Mouse (Mus musculus): Measurements from ENCODE around the gene Irak1. TPM values are rescaled to one million over a fixed set of nuclear protein-coding genes. Genes with fewer than 3 reads are reported as not detected.

Irak1 gene
- polyA plus RNA-seq, 1 experiment from 2014 or later: 50.4 TPM

GRCm38 (mm10) chrX:73967177-73968075 lies 56.3 kb downstream of the Irak1 start:
- peak; percentile 85 for ATAC-seq
- H3K36me3 ChIP-seq (ENCODE audit: control insufficient read depth, insufficient read depth, low read length): no peaks in the 10 kb centered on the region
- WGBS: 11% methylated on average over 52 of the region's 60 CpGs
- H3K9ac ChIP-seq (ENCODE audit: low read depth, low read length): peak overlapping the region; percentile 78
- peak overlapping the region; percentile 49 for H3K4me2 ChIP-seq (ENCODE audit: low read depth, low read length)
- peaks cover 9% of the 10 kb centered on the region for H3K4me1 ChIP-seq (ENCODE audit: control insufficient read depth, insufficient read depth, low read length)
- H3K9me3 ChIP-seq (ENCODE audit: control insufficient read depth, low read length): no peaks in the 10 kb centered on the region
- no peaks in the 10 kb centered on the region for H3K27me3 ChIP-seq (replicated peaks; ENCODE audit: control insufficient read depth, insufficient read depth, low read length)
- H3K27ac ChIP-seq (ENCODE audit: low read length): peak overlapping the region; percentile 99
- H3K4me3 ChIP-seq (ENCODE audit: low read length): peak overlapping the region; percentile 70

- Histone ChIP-seq H3K9me3 (ENCODE audit: control insufficient read depth, low read length) (no peaks in the 10 kb centered on the region), H3K9ac (ENCODE audit: low read depth, low read length) (peak within 1 kb of the TSS; percentile 78), H3K27ac (ENCODE audit: low read length) (peak within 1 kb of the TSS; percentile 99), H3K4me3 (ENCODE audit: low read length) (peak within 1 kb of the TSS; percentile 70), H3K27me3 (replicated peaks; ENCODE audit: control insufficient read depth, insufficient read depth, low read length) (no peaks in the 10 kb centered on the region), H3K36me3 (ENCODE audit: control insufficient read depth, insufficient read depth, low read length) (no peaks in the 10 kb centered on the region), H3K4me1 (ENCODE audit: control insufficient read depth, insufficient read depth, low read length) (peaks cover 12% of the 10 kb centered on the region), H3K4me2 (ENCODE audit: low read depth, low read length) (peak within 1 kb of the TSS; percentile 49)
- 11% methylated on average over 55 of the region's 58 CpGs for WGBS
- peak; percentile 73 for ATAC-seq
These were observed 57.2 kb downstream of the Irak1 start, which contains the start of gene Hcfc1 for GRCm38 (mm10) chrX:73966248-73967176. TSS of gene Hcfc1 (minus strand) at chrX:73966357.

- 15% methylated on average over 19 of the region's 20 CpGs for WGBS
These were observed 58.4 kb downstream of the Irak1 start for GRCm38 (mm10) chrX:73965307-73965706.

DNA sequence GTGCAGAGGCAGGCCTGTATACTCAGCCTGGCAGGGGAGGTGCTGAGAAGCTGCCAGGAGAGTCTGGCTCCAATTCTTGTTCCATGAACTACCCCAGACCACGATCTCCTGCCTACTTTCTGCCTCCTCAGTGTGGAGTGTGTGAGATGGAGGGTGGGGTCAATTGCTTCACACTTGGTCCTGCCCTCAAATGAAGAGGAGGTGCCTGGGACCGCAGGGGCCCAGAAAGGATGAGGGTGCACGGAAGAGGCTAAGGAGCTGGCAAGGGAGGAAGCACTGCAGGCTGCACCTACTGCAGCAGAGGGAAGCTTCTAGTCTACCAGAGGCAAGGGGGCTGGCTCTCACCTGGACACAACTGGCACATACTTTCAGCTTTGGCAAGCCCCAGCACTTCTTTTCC lies 59.4 kb downstream of the Irak1 start:
- no peaks in the 10 kb centered on the region for H3K36me3 ChIP-seq (ENCODE audit: control insufficient read depth, insufficient read depth, low read length)
- peaks cover 12% of the 10 kb centered on the region for H3K4me1 ChIP-seq (ENCODE audit: control insufficient read depth, insufficient read depth, low read length)
- H3K9me3 ChIP-seq (ENCODE audit: control insufficient read depth, low read length): no peaks in the 10 kb centered on the region
- WGBS: 27% methylated on average over 3 of the region's 3 CpGs
- ATAC-seq: peak; percentile 30; the same call in 1 of the 2 replicates
- no peaks in the 10 kb centered on the region for H3K27me3 ChIP-seq (replicated peaks; ENCODE audit: control insufficient read depth, insufficient read depth, low read length)
- H3K9ac ChIP-seq (ENCODE audit: low read depth, low read length): peak overlapping the region; percentile 78
- peak overlapping the region; percentile 49 for H3K4me2 ChIP-seq (ENCODE audit: low read depth, low read length)
- H3K4me3 ChIP-seq (ENCODE audit: low read length): peak overlapping the region; percentile 70
- H3K27ac ChIP-seq (ENCODE audit: low read length): peak overlapping the region; percentile 20; the same call in 1 of the 2 replicates

More at GRCm38 (mm10) chrX:73965307-73965706, 58.4 kb downstream of the Irak1 start:
- Histone ChIP-seq H3K9ac (ENCODE audit: low read depth, low read length) (peak overlapping the region; percentile 78), H3K27me3 (replicated peaks; ENCODE audit: control insufficient read depth, insufficient read depth, low read length) (no peaks in the 10 kb centered on the region), H3K4me2 (ENCODE audit: low read depth, low read length) (peak overlapping the region; percentile 49), H3K4me1 (ENCODE audit: control insufficient read depth, insufficient read depth, low read length) (peaks cover 12% of the 10 kb centered on the region), H3K9me3 (ENCODE audit: control insufficient read depth, low read length) (no peaks in the 10 kb centered on the region), H3K36me3 (ENCODE audit: control insufficient read depth, insufficient read depth, low read length) (no peaks in the 10 kb centered on the region), H3K27ac (ENCODE audit: low read length) (peak overlapping the region; percentile 99), H3K4me3 (ENCODE audit: low read length) (peak overlapping the region; percentile 70)
- no peak for ATAC-seq

MicroRNA genes within 50 kb of the gene (microRNA counts, 519-probe panel; counts per million panel counts)
- 35.7 counts per million for microRNA mmu-miR-718

Small RNAs within 50 kb of the gene (microRNA-seq; reads per million reads assigned to microRNA genes)
- gene Mir5132 (2.3 reads per million, percentile 2 among the genes with 10 or more reads in this experiment), gene Mir718 (not detected)

Other genes with a start within 250 kb of the Irak1 start
- gene Srpk3, start 249.5 kb downstream of the Irak1 start, polyA plus RNA-seq (2015; fragmentation: Nextera tagmentation; extraction: Ambion mirVana): 0.99 and 1.9 TPM in 2 replicates
- 267 and 269 TPM in 2 replicates for gene Idh3g, start 237.0 kb downstream of the Irak1 start, polyA plus RNA-seq (2015; fragmentation: Nextera tagmentation; extraction: Ambion mirVana)
- gene Ssr4, start 236.9 kb downstream of the Irak1 start, polyA plus RNA-seq (2015; fragmentation: Nextera tagmentation; extraction: Ambion mirVana): 269 TPM in 2 replicates
- gene Pdzd4, start 198.9 kb downstream of the Irak1 start, polyA plus RNA-seq (2015; fragmentation: Nextera tagmentation; extraction: Ambion mirVana): 0.39 and 0.53 TPM in 2 replicates
- gene Avpr2, start 131.8 kb downstream of the Irak1 start, polyA plus RNA-seq (2015; fragmentation: Nextera tagmentation; extraction: Ambion mirVana): 0.06 and 0.17 TPM in 2 replicates
- gene L1cam, start 127.8 kb downstream of the Irak1 start, polyA plus RNA-seq (2015; fragmentation: Nextera tagmentation; extraction: Ambion mirVana): 6.9 and 8.8 TPM in 2 replicates
- gene Arhgap4, start 102.0 kb downstream of the Irak1 start, polyA plus RNA-seq (2015; fragmentation: Nextera tagmentation; extraction: Ambion mirVana): 5.7 and 6.8 TPM in 2 replicates
- gene Naa10, start 102.0 kb downstream of the Irak1 start, polyA plus RNA-seq (2015; fragmentation: Nextera tagmentation; extraction: Ambion mirVana): 170 and 184 TPM in 2 replicates
- gene Renbp, start 93.1 kb downstream of the Irak1 start, polyA plus RNA-seq (2015; fragmentation: Nextera tagmentation; extraction: Ambion mirVana): 351 and 523 TPM in 2 replicates
- 33.8 and 34.2 TPM in 2 replicates for gene Hcfc1, start 57.6 kb downstream of the Irak1 start, polyA plus RNA-seq (2015; fragmentation: Nextera tagmentation; extraction: Ambion mirVana)
- gene Opn1mw, start 103.5 kb upstream of the Irak1 start, polyA plus RNA-seq (2015; fragmentation: Nextera tagmentation; extraction: Ambion mirVana): not detected in 2 replicates
- gene Mecp2, start 111.4 kb upstream of the Irak1 start, polyA plus RNA-seq (2015; fragmentation: Nextera tagmentation; extraction: Ambion mirVana): 10.0 and 10.1 TPM in 2 replicates
- not detected in 2 replicates for gene Tex28, start 143.9 kb upstream of the Irak1 start, polyA plus RNA-seq (2015; fragmentation: Nextera tagmentation; extraction: Ambion mirVana)
- 0.05 TPM in 1 of 2 replicates, not detected in the other for gene Tktl1, start 153.3 kb upstream of the Irak1 start, polyA plus RNA-seq (2015; fragmentation: Nextera tagmentation; extraction: Ambion mirVana)
- gene Flna, start 225.9 kb upstream of the Irak1 start, polyA plus RNA-seq (2015; fragmentation: Nextera tagmentation; extraction: Ambion mirVana): 240 and 269 TPM in 2 replicates
- 18.3 and 22.5 TPM in 2 replicates for gene Emd, start 230.8 kb upstream of the Irak1 start, polyA plus RNA-seq (2015; fragmentation: Nextera tagmentation; extraction: Ambion mirVana)
- 822 and 863 TPM in 2 replicates for gene Rpl10, start 246.9 kb upstream of the Irak1 start, polyA plus RNA-seq (2015; fragmentation: Nextera tagmentation; extraction: Ambion mirVana)

Measured in intestine, embryonic 16.5 days (tissue).